Mouse (Mus musculus) liver, postnatal 0 days (tissue): ENCODE results near the gene Sirt4.

ENCODE experiments used
- CTCF ChIP-seq: sonication (generic); IDR thresholded peaks from 2 replicates; pipeline ENCODE4 v1.5.1; 2016; ENCODE audit warnings: antibody characterized with exemption, low read depth
- EP300 ChIP-seq: IDR thresholded peaks from 2 replicates; pipeline ENCODE4 v1.6.1; 2016; ENCODE audit warnings: antibody characterized with exemption, low read depth, mild to moderate bottlenecking

GRCm38 (mm10) chr5:115438667-115439066, 45.9 kb downstream of the Sirt4 start:
- TF ChIP-seq CTCF (no peak), EP300 (no peak)
